Mouse (Mus musculus) T-cell, adult 2 months (primary cell): Measurements from ENCODE around the gene Rhbdd3.

ENCODE experiments used
- DNase-seq: peaks from one replicate; pipeline ENCODE4 v3.0.0; 2022; ENCODE audit warnings: low spot score

The Rhbdd3 gene

DNA sequence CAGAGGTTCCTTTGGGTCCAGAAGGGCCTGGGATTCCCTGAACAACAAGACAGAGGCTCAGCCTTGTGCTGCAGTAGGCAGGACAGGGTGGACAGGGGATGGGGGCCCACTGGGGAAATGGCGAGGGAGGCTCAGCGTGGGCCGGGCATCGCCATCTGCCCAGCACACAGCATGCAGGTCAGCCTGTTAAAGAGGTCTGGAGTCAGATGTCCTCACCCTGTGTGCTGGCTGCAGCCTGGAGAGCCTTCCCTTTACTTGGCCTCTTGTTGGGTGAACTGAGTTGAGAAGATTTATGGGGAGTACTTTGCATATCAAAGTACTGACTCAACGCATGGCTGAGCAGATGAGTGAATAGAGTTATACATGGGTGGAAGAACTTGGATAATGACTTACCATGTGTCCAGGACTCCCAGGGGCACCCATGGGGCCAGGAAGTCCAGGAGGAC is 30.3 kb downstream of the Rhbdd3 start:
- DNase-seq = no peak

DNA sequence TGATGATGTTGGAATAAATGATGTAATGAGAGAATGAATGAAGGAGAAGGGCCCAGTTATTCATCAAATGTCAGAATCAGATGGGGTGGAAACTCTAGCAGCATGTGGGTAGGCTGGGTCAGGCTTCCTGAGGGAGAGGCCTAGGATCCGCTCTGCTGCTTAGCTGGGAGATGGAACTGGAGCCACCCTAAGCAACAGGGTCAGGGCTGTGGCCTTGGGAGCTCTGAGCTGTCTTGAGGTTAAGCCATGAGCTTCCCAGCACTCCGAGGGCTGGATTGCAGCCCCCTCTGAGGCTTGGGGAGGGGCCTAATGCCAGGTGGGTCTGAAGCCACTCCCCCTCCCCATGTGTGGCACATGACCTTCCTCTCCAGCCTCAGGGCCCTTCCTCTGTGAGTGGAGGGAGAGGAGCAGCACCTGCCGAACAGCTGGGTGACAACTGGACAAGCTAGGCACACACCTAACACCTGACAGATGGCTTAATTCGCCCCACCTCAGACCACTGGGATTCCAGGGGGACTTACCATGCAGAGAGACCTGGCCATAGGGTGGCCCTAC is 31.5 kb downstream of the Rhbdd3 start:
- no peak for DNase-seq

DNA sequence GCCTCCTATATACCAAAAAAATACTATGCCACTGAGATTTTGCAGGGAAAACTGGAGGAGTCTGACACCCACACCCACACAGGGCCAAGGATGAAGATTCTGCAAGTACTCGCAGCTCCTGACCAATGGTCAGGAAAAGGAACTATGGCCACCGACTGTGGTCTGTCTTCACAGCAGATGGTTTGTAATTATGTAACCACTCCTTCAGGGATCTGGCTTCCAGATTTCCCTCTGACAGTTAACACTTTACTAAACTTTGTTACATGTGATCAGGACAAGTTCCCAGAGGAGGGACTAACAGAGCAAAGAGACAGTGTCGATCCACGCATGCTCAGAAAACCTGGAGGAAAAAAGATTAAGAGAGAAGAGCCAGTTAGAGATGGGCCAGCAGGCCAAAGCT is 34.0 kb downstream of the Rhbdd3 start:
- DNase-seq = no peak

DNA sequence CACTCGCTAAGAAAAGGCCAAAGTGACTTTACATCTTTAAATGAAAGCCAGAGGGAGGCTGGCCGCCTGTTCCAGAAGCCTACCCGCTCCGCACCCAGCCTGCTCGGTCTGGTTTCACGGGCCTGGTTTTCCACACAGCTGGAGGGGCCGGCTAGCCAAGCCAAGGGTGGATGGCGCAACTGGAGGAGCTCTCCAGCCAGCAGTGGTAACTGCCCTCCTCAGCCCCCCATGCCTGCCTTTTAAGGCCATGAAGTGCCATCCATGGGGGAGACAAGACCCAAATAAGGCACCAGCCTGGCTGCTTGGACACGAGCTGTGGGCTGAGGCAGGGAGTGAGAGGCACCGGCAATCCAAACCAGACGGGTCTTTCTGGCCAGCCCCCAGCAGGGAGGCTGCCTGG is 37.2 kb downstream of the Rhbdd3 start:
- DNase-seq = no peak

DNA sequence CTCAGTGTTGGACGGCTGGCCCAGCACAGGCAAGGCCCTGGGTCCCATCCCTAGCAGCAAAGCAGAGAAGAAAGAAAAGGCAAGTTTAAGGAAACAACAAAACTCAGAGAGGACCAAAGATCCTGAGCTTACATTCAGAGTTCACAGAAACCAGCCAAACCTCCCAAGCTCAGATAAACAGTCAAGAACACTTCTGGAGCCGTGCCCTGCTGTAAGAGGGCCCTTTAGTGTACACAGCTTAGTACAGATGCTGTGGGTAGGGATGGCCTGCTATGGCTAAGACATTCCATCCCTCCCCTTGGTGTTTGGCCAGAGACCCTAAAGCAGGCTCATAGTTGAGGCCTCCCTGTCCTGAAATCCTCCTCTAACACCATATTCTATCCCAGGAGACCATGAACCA is 39.9 kb downstream of the Rhbdd3 start:
- no peak for DNase-seq

DNA sequence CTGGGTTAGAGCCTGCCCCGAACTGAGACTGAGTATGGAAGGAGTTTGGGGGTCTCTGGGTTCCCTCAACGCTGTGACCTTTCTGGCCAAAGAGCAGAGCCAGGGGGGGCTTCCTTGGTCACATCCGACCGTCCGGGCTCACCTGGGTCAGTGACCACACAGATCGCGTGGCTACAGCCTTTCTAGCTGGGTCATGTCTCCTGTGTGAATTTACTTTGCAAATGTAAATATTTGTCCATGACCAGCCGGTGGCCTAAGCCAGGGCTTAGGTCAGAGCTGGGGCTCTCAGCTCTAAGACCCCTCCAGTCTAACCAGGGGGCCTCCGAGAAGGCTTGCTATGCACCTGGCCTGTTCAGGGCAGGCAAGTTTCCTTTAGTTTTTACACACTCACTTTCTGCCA is 40.6 kb downstream of the Rhbdd3 start:
- DNase-seq = no peak

DNA sequence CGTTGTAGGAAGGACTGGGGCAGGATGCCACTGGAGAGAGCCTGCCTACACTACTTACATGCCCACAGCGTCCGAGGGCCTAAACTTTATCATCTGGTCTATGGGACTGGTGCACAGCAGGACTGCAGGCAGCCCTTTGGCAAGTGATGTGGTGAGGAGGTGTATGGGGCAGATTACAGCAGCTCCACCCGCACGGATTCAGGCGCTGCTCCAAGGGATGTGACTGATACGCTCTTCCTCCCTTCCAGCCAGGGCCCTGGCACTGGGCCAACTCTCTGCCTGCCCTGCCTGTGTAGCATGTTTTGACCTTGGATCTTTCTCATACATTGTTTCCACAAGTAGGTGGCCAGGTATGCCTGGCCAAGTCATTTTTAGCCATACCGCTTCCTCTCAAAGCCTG is 41.9 kb downstream of the Rhbdd3 start:
- DNase-seq = no peak

DNA sequence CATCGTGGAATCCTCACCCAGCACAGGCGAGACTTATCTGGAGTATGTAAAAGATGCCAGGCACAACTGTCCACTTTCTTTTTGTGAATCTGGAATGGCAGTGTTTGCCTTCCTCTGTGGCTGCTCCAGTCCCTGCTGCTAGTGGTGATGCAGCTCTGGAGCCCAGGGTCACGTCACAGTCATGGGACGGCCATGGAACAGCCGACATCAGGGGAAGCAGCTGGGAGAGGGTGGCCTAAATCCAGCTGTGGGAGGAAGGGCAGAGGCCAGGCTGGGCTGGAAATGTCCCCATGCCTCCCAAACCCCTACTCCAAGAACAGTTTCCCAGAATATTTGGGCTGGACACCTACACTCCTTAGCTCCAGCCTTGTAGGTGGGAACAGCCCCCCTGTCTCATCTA is 42.5 kb downstream of the Rhbdd3 start:
- DNase-seq = no peak

DNA sequence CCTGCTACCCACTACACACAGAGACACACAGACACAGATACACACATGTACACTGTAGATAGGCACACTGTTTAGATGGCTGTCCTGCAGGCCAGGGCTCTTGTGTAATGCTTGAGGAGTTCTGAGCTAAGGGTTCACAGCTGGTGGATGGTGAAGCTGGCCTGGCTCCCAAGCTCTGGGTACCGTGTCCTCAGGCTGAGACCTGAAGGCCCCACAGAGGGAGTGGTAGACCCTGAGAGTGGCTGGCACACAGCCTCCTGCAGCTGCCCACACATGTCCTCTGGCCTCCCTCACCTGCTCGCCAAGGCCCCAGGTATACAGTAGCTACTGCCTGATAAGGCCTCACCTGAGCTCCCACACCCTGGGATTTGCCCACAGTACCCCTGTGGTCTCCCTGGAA is 43.2 kb downstream of the Rhbdd3 start:
- no peak for DNase-seq

DNA sequence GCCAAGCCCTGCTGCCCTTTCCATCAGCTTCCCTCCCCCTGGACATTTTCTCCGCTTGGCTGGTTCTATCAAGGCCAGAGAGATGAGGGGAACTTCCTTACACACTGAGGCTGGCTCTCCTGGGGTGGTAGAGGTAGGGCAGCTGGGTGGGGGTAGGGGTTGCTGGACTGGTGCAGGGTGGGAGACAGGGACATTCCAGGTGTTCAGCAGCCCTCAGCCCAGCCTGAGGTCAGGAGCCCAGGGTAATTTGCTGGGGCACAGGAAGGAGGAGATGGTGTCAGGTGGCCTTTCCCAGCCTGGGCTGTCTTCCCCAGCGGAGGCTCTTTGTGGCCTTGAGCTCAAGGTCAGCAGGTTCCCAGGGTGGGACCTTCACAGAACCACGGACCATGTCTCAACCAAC is 46.9 kb downstream of the Rhbdd3 start:
- no peak for DNase-seq

DNA sequence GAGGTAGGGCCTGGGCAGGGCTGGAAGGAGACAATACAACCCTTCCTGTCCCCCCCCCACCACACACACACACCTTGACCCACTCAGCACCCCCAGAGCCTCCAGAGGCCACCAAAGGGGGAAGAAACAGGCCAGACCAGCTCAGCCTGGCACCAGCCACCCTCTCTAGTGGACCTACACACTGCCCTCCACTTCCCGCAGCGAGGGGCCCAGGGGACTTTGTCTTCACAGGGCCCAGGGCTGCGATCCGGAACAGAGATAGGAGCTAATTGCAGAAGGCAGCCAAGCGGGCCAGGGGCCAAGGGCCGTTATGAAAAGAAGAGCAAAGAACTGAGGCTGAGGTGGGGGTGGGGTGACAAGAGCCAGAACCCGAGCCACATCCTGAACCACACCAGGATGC is 50.5 kb downstream of the Rhbdd3 start:
- no peak for DNase-seq

DNA sequence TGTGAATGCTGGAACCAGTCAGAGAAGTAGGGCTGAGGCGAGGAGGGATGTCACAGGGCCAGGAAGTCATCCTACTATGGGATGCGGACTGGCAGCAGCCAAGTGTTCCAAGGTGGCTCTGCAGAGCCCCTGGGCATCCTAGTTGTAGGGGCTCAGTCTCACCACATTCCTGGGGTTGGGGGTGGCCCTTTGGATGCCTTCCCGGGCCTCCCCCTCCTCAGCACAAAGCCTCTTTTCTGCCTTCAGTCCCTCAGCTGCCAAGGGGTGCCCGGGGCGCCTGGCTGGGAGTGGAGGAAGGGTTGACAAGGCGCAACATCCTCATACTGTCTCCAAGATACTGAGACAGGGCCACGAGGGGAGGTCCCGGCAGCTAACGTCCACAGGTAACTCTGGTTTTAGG is 51.2 kb downstream of the Rhbdd3 start:
- DNase-seq = no peak

DNA sequence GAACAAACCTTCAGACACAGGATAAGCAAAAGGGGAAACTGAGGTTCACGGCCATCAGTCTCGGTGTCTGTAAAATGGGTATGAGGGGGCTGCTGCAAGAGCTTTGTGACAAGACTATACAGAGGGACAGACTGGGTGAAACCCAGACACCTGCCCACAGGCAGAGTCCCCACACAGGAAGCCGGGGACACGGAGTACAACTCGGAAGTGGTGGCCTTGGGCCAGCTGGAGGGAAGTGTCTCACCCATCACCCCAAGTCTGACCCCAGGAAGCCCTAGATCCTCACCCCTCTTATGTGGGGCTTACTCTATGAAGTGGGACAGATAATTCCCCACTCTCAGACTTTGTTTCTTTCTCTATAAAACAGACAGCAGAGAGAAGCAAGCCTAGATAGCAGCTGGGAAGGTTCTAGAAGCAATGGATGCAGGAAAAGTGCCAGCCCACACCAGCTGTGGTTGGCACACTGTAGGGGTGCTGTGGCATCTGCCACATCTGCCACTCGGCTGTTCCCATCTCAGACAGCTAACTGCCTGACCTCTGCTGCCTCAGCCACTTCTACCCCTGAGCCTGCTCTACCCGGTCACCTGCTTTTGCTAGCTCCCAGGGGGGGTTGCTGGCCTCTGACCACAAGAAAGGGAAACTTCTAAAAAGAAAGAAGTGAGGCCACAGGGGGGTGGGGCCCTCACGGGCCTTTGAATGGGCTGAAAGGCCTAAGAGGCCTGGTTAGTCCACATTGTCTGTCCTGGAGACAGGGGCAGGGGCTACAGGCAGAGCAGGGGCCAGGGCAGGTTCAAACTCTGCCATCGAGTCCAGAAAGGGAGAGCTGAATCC is 51.9 kb downstream of the Rhbdd3 start:
- DNase-seq = no peak

DNA sequence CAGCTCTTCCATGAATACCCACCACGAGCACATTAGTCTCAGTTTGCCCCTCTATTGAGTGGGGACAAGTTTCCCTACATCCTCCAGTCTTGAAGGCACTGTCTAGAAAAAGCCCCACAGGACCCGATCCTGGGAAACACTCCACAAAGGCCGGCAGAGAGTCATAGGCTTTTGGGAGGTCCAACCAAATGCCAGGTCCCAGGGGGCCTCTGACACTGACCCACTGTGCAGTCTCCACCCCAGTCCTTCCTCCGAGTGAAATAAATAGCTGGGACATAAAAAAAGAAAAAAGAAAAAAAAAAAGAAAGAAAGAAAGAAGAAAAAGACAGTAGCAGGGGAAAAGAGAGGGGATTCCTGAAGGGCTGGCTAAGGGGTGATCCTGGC is 52.5 kb downstream of the Rhbdd3 start:
- DNase-seq = no peak

DNA sequence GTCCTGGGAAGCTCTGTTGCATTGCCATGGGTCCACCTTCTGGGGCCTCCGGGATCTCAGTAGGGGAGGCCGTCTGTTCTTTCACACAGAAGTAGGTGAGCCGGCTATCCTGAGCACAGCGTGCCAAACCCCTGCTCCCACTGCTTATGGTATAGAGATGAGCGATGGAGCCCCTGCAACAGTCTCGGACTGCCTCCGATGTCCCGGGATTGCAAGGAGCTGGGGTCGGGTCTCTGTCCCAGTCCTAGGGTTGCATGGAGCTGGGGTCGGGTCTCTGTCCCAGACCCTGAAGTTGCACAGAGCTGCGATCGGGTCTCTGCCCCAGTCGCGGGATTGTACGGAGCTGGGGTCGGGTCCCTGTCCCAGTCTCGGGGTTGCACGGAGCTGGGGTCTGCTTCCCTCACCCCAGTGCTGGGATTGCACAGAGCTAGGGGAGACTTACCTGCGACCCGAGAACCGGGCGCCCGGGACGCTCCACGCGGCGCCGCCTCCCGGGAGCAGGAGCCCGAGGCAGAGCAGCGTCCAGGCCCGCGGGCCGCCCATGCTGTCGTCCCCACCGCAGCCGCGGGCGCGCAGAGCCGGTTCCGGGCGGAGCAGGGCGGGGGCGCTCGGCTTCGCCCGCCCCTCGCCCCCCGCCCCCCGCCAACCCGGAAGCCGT is 53.1 kb downstream of the Rhbdd3 start, which contains the start of gene Emid1:
Gene Emid1, minus strand, starts transcription at position 578 of the 658 bp plus-strand sequence.
- DNase-seq = peak; percentile 33

DNA sequence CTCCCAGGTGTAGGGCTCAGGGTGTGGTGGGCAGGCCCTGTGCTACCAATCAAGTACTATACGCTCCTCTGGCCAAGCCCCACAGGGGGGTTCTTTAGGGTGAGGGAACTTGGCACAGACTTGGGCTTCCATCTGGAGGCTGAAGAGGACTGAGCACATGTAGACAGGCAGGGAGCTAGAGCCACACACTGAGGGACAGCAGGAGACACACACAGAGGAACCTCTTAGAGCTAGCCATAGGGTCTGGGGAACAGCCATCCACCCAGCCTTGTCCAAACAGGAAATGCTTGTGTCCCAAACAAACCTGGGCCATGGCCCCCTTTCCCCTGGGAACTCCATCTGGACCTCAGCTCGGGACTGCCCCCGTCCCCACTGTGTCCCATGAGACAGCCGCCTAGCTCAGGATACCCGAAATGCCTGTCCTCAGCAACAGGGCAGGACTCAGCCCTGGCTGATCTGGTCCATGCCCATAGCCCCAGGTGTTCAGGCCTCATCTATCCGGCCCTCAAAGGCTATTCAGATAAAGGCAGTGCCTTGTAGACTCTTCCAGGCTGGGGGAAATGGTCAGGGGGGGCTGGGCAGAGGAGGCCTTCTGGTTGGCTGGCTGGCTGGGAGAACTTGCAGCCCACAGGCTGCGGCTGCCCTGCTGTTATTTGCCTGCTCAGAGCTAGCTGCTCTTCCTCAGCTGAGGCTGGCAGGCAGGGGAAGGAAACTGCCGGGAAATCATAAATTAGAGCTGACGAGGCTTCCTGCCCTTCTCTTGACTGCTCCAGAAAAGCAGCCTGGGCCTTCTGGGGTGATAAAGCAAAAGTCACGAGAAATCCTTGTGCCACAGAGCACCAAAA is 56.5 kb downstream of the Rhbdd3 start:
- DNase-seq = no peak
